Mouse (Mus musculus): ENCODE measurements at regions not wholly inside any gene's neighbourhood (a gene's known extent, or its start where the extent isn't known, plus 50 kb on each side); places are given as distances from the start of the nearest gene placed in this dataset.
A peak's percentile ranks its signal among the peaks of the same experiment; 100 is the strongest.

GRCm38 (mm10) chr13:44559706-44560105 lies 169.6 kb upstream of the Jarid2 start:
- DNase-seq, result no peak

- no peak for DNase-seq
These were observed 164.6 kb upstream of the Jarid2 start for GRCm38 (mm10) chr13:44564705-44565104.

- DNase-seq, result no peak
These were observed 161.6 kb upstream of the Jarid2 start for GRCm38 (mm10) chr13:44567696-44568095.

GRCm38 (mm10) chr13:44569241-44569778 lies 160.0 kb upstream of the Jarid2 start:
- no peak for DNase-seq

GRCm38 (mm10) chr13:44573463-44573862 lies 155.8 kb upstream of the Jarid2 start:
- no peak for DNase-seq

- no peak for DNase-seq
These were observed 150.1 kb upstream of the Jarid2 start for GRCm38 (mm10) chr13:44579215-44579614.

- no peak for DNase-seq
These were observed 149.0 kb upstream of the Jarid2 start for GRCm38 (mm10) chr13:44580156-44580736.

GRCm38 (mm10) chr13:44580767-44581166 lies 148.5 kb upstream of the Jarid2 start:
- no peak for DNase-seq

- DNase-seq, result no peak
These were observed 147.1 kb upstream of the Jarid2 start for GRCm38 (mm10) chr13:44581947-44582766.

- DNase-seq, result no peak
These were observed 146.5 kb upstream of the Jarid2 start for GRCm38 (mm10) chr13:44582767-44583085.

- DNase-seq, result no peak
These were observed 145.7 kb upstream of the Jarid2 start for GRCm38 (mm10) chr13:44583614-44584013.

GRCm38 (mm10) chr13:44584151-44584550 lies 145.1 kb upstream of the Jarid2 start:
- no peak for DNase-seq

- no peak for DNase-seq
These were observed 144.7 kb upstream of the Jarid2 start for GRCm38 (mm10) chr13:44584551-44584950.

GRCm38 (mm10) chr13:44587846-44588245 lies 141.4 kb upstream of the Jarid2 start:
- no peak for DNase-seq

GRCm38 (mm10) chr13:44594645-44595044 lies 134.6 kb upstream of the Jarid2 start:
- DNase-seq, result no peak

- no peak for DNase-seq
These were observed 131.6 kb upstream of the Jarid2 start for GRCm38 (mm10) chr13:44597666-44598065.

GRCm38 (mm10) chr13:44601024-44601423 lies 128.2 kb upstream of the Jarid2 start:
- DNase-seq, result no peak

- DNase-seq, result no peak
These were observed 126.6 kb upstream of the Jarid2 start for GRCm38 (mm10) chr13:44602658-44603057.

- DNase-seq, result peak; percentile 67
These were observed 121.7 kb upstream of the Jarid2 start for GRCm38 (mm10) chr13:44607316-44608285.

- no peak for DNase-seq
These were observed 121.0 kb upstream of the Jarid2 start for GRCm38 (mm10) chr13:44608286-44608675.

- DNase-seq, result peak; percentile 47
These were observed 120.5 kb upstream of the Jarid2 start for GRCm38 (mm10) chr13:44608681-44609335.

- DNase-seq, result no peak
These were observed 119.7 kb upstream of the Jarid2 start for GRCm38 (mm10) chr13:44609606-44610005.

Measured in adrenal gland, postnatal 10 days (tissue).